Mouse (Mus musculus) heart, embryonic 13.5 days (tissue): ENCODE measurements around the gene Txndc8. TPM values are rescaled to one million over a fixed set of nuclear protein-coding genes. Genes with fewer than 3 reads are reported as not detected.
A peak's percentile ranks its signal among the peaks of the same experiment; 100 is the strongest.

ENCODE experiments used
- ATAC-seq: fragments of 200-750 bp; cut with Nextera tagmentation; 2 replicates; pipeline ENCODE4 v1.8.0; 2017; ENCODE audit warnings: moderate TSS enrichment; ENCODE audit not compliant: insufficient number of reproducible peaks, low FRiP score, low TSS enrichment; ENCODE audit errors: extremely low read depth
- H3K27ac ChIP-seq: fragments of 300-500 bp; sonication (generic); replicated peaks from 2 replicates; pipeline ENCODE4 v1.5.1; 2015; ENCODE audit warnings: moderate library complexity, mild to moderate bottlenecking, inconsistent platforms
- H3K27me3 ChIP-seq: fragments of 300-500 bp; sonication (generic); replicated peaks from 2 replicates; pipeline ENCODE4 v1.6.1; 2015; ENCODE audit warnings: mild to moderate bottlenecking, inconsistent platforms
- H3K36me3 ChIP-seq: fragments of 300-500 bp; sonication (generic); 2 replicates; pipeline ENCODE4 v1.6.1; 2015; ENCODE audit warnings: mild to moderate bottlenecking, inconsistent platforms
- H3K4me1 ChIP-seq: fragments of 300-500 bp; sonication (generic); 2 replicates; pipeline ENCODE4 v1.6.1; 2015; ENCODE audit warnings: inconsistent platforms
- H3K4me2 ChIP-seq: fragments of 300-500 bp; sonication (generic); 2 replicates; pipeline ENCODE4 v1.6.1; 2015; ENCODE audit warnings: inconsistent platforms, mild to moderate bottlenecking, moderate library complexity
- H3K4me3 ChIP-seq: fragments of 300-500 bp; sonication (generic); 2 replicates; pipeline ENCODE4 v1.5.1; 2015; ENCODE audit warnings: moderate library complexity, mild to moderate bottlenecking, inconsistent platforms
- H3K9ac ChIP-seq: fragments of 300-500 bp; sonication (generic); 2 replicates; pipeline ENCODE4 v1.6.1; 2015; ENCODE audit warnings: inconsistent platforms, mild to moderate bottlenecking, moderate library complexity
- H3K9me3 ChIP-seq: fragments of 300-500 bp; sonication (generic); 2 replicates; pipeline ENCODE4 v1.6.1; 2016; ENCODE audit warnings: inconsistent platforms
- WGBS: fragments of 180-500 bp; shearing (Covaris S2); methylation state at CpG from one replicate; pipeline ENCODE4 v1.1.7; 2015; ENCODE audit warnings: mixed read lengths; 5-methylcytosine and 5-hydroxymethylcytosine counted together
- polyA plus RNA-seq: library from polyadenylated mRNA; unstranded; fragments of >200 nt; fragmentation: Nextera tagmentation; extraction: Ambion mirVana; gene quantifications from 2 replicates; pipeline ENCODE4 v1.2.1, GENCODE M21; 2015

The Txndc8 gene
- not detected in 2 replicates for polyA plus RNA-seq

DNA sequence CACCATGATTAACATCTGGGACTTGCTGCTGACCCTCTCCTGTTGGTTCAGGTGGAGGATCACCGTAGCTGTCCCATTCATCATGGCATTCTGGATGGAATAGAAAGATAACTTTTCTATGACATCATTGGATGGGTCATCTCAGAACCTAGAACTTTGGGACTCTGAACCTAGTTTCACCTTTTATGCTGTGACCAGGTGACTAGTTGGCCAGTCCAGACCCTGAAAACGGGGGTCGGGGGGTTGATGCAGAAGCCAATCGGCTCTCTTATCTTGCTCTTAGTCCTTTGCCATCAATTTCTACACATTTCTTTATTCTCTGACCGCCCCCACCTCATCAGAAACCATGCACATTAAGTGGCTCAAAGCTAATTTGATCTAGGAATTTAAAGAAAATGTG, at the start of gene Txndc8:
Gene Txndc8, minus strand, starts transcription at position 101 of the 400 bp plus-strand sequence.
- H3K9me3 ChIP-seq: no peaks in the 10 kb centered on the region
- H3K9ac ChIP-seq: no peak within 1 kb of the TSS
- no peak within 1 kb of the TSS for H3K27ac ChIP-seq
- H3K4me1 ChIP-seq: no peaks in the 10 kb centered on the region
- H3K4me3 ChIP-seq: no peak within 1 kb of the TSS
- no peak within 1 kb of the TSS for H3K4me2 ChIP-seq
- no peaks in the 10 kb centered on the region for H3K36me3 ChIP-seq
- no peaks in the 10 kb centered on the region for H3K27me3 ChIP-seq
- WGBS: 81% methylated on average over 5 of the region's 5 CpGs
- no peak for ATAC-seq

GRCm38 (mm10) chr4:58055653-58056052, 46.7 kb upstream of the Txndc8 start:
- H3K4me2 ChIP-seq: no peak overlapping the region
- H3K27ac ChIP-seq: no peak overlapping the region
- no peaks in the 10 kb centered on the region for H3K27me3 ChIP-seq
- H3K4me1 ChIP-seq: no peaks in the 10 kb centered on the region
- H3K36me3 ChIP-seq: no peaks in the 10 kb centered on the region
- H3K9ac ChIP-seq: no peak overlapping the region
- H3K9me3 ChIP-seq: no peaks in the 10 kb centered on the region
- ATAC-seq: no peak
- no peak overlapping the region for H3K4me3 ChIP-seq

DNA sequence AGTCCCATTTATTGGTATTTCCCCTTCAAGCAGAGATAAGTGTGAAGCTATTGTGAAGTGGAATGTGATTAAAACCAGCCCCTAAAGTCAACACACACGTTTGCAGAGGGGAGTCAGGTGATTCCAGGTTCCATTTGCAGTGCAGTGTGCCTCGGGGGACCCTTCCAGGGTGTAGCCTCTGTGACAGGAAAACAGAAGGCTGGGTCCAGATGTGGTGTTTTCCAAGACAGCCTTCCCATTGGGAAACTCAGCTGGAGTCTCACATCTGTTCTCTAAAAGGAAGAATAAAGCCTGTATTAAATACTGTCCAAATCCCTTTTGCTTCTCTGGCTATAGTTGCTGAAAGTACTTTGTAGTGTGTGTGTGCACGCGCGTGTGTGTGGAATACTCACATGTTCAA, 45.5 kb upstream of the Txndc8 start:
- no peak overlapping the region for H3K27ac ChIP-seq
- no peaks in the 10 kb centered on the region for H3K27me3 ChIP-seq
- no peaks in the 10 kb centered on the region for H3K36me3 ChIP-seq
- 71% methylated on average over 5 of the region's 5 CpGs for WGBS
- no peak overlapping the region for H3K4me3 ChIP-seq
- H3K4me1 ChIP-seq: no peaks in the 10 kb centered on the region
- no peaks in the 10 kb centered on the region for H3K9me3 ChIP-seq
- no peak overlapping the region for H3K9ac ChIP-seq
- no peak overlapping the region for H3K4me2 ChIP-seq
- no peak for ATAC-seq

- H3K4me3 ChIP-seq: no peak overlapping the region
Observed at GRCm38 (mm10) chr4:58050746-58051145, 41.8 kb upstream of the Txndc8 start.

DNA sequence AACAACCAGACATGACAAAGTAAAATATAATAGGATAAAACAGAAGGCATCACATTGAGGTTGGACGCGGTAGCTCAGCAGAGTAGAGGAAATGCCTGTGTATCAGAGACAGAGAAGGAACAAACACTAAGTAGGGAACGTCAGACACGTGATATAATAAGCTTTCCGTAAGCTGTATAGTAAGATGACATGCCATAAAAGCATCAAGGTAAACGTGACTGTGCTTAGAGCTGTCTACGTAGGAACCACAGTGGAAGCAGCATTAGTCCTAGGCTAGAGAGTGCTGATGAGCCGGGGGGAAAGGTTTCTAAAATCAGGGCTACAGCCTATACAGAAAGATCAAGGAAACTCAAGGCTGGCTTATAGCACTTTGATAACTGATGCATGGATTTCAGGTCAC, 41.4 kb upstream of the Txndc8 start:
- H3K4me2 ChIP-seq: no peak overlapping the region
- no peaks in the 10 kb centered on the region for H3K36me3 ChIP-seq
- H3K9me3 ChIP-seq: no peaks in the 10 kb centered on the region
- H3K4me1 ChIP-seq: no peaks in the 10 kb centered on the region
- no peak overlapping the region for H3K4me3 ChIP-seq
- H3K9ac ChIP-seq: no peak overlapping the region
- no peak overlapping the region for H3K27ac ChIP-seq
- 75% methylated on average over 8 of the region's 8 CpGs for WGBS
- H3K27me3 ChIP-seq: no peaks in the 10 kb centered on the region
- no peak for ATAC-seq

More at GRCm38 (mm10) chr4:58050746-58051145, 41.8 kb upstream of the Txndc8 start:
- Histone ChIP-seq H3K4me1 (no peaks in the 10 kb centered on the region), H3K27me3 (no peaks in the 10 kb centered on the region), H3K9ac (no peak overlapping the region), H3K4me2 (no peak overlapping the region), H3K36me3 (no peaks in the 10 kb centered on the region), H3K27ac (no peak overlapping the region), H3K9me3 (no peaks in the 10 kb centered on the region)
- 62% methylated on average over 8 of the region's 8 CpGs for WGBS
- no peak for ATAC-seq

GRCm38 (mm10) chr4:58044833-58045232, 35.9 kb upstream of the Txndc8 start:
- Histone ChIP-seq H3K9me3 (no peaks in the 10 kb centered on the region), H3K4me1 (no peaks in the 10 kb centered on the region), H3K27me3 (no peaks in the 10 kb centered on the region), H3K27ac (no peak overlapping the region), H3K9ac (no peak overlapping the region), H3K4me2 (no peak overlapping the region), H3K36me3 (no peaks in the 10 kb centered on the region), H3K4me3 (no peak overlapping the region)
- 77% methylated on average over 6 of the region's 6 CpGs for WGBS
- no peak for ATAC-seq

- WGBS: 84% methylated on average over 3 of the region's 3 CpGs
- Histone ChIP-seq H3K9ac (no peak overlapping the region), H3K4me1 (no peaks in the 10 kb centered on the region), H3K4me3 (no peak overlapping the region), H3K4me2 (no peak overlapping the region), H3K27ac (no peak overlapping the region), H3K27me3 (no peaks in the 10 kb centered on the region), H3K36me3 (no peaks in the 10 kb centered on the region), H3K9me3 (no peaks in the 10 kb centered on the region)
- ATAC-seq: no peak
Observed at GRCm38 (mm10) chr4:58044356-58044755, 35.4 kb upstream of the Txndc8 start.

DNA sequence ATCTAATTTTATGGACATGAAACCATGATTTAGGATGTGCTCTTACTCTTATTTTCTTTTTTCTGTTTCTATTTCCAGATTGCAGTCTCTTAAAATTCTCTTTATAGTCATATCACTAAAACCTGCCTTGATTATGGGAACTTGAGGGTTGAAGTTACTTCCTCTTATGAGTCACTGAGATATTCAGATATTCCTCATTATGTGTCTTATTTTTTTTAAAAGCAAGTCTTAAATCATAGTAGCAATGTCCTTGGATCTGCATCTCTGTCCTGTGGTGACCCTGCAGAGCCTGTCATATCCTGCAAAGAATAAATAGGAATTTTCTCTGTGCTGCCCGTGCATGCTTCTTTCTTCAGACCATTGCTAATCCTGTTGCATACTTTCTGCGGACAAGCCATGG, 31.2 kb upstream of the Txndc8 start:
- 81% methylated on average over 2 of the region's 2 CpGs for WGBS
- no peak for ATAC-seq
- H3K27me3 ChIP-seq: no peaks in the 10 kb centered on the region

DNA sequence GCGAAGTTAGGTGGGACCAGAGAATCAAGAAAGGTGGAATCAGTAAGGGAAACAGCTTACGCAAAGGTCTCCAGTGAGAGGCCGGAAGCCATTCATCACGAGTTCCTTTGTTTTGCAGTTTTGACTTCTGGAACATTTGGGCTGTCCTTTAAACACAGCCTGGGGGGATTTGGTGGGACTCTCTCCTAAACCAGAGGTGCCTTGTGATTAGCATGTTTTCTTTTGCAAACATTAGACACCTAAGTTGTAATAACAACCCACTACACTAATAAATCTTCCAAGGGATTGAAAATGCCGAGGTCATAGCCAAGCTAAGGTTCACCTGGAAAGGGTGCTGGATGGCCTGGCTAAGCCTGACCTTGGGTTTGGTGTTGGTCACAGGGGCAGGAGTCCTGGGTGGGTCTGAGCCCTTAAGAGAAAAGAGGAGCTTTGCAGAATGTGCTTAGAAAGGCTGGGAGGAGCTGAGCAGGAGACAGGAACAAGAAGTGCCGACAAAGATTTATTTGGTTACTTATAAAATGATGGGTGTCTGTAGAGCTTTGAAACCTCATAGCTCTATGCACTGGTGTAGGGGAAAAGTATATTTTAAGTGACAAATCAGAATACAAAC, 28.3 kb upstream of the Txndc8 start:
- no peak for ATAC-seq
- Histone ChIP-seq H3K27ac (no peak overlapping the region), H3K4me1 (no peaks in the 10 kb centered on the region), H3K4me2 (no peak overlapping the region), H3K27me3 (no peaks in the 10 kb centered on the region), H3K36me3 (no peaks in the 10 kb centered on the region), H3K4me3 (no peak overlapping the region), H3K9ac (no peak overlapping the region), H3K9me3 (no peaks in the 10 kb centered on the region)
- 78% methylated on average over 6 of the region's 6 CpGs for WGBS

More for the DNA sequence above, 31.2 kb upstream of the Txndc8 start:
- H3K4me3 ChIP-seq: no peak overlapping the region
- no peak overlapping the region for H3K9ac ChIP-seq
- no peak overlapping the region for H3K4me2 ChIP-seq
- H3K36me3 ChIP-seq: no peaks in the 10 kb centered on the region
- H3K9me3 ChIP-seq: no peaks in the 10 kb centered on the region
- no peaks in the 10 kb centered on the region for H3K4me1 ChIP-seq
- no peak overlapping the region for H3K27ac ChIP-seq

DNA sequence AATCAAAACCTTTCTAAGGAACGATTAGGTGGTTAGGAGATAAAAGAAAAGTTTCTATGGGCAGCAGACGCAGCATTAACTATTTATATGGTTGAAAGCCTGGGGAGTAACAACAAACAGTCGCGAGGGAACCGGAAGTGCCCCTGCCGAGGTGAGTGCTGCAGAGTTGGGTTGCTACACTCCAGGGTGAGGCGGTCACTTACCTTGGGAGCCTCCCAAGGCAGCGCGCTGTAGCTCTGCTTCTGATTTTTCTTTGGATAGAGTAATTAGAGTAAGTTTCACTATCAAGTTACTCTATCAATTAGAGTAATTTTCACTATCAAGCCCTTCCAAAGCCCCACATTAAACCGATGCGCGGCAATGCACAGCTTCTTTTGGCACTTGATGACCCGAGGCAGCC, 25.7 kb upstream of the Txndc8 start:
- ATAC-seq: no peak
- WGBS: 40% methylated on average over 13 of the region's 13 CpGs
- Histone ChIP-seq H3K4me1 (no peaks in the 10 kb centered on the region), H3K9ac (no peak overlapping the region), H3K9me3 (0 out of 2 replicates have a peak, but pooled peaks cover 7% of the 10 kb centered on the region), H3K4me3 (peak overlapping the region; percentile 40), H3K27me3 (no peaks in the 10 kb centered on the region), H3K27ac (no peak overlapping the region), H3K4me2 (peak overlapping the region; percentile 64), H3K36me3 (no peaks in the 10 kb centered on the region)

GRCm38 (mm10) chr4:58032714-58033113, 23.8 kb upstream of the Txndc8 start:
- H3K9me3 ChIP-seq: 0 out of 2 replicates have a peak, but pooled peaks cover 7% of the 10 kb centered on the region
- no peak overlapping the region for H3K27ac ChIP-seq
- H3K36me3 ChIP-seq: no peaks in the 10 kb centered on the region
- H3K4me1 ChIP-seq: no peaks in the 10 kb centered on the region
- H3K4me3 ChIP-seq: no peak overlapping the region
- no peaks in the 10 kb centered on the region for H3K27me3 ChIP-seq
- no peak overlapping the region for H3K9ac ChIP-seq
- WGBS: 59% methylated on average over 1 of the region's 1 CpGs
- H3K4me2 ChIP-seq: no peak overlapping the region
- no peak for ATAC-seq

DNA sequence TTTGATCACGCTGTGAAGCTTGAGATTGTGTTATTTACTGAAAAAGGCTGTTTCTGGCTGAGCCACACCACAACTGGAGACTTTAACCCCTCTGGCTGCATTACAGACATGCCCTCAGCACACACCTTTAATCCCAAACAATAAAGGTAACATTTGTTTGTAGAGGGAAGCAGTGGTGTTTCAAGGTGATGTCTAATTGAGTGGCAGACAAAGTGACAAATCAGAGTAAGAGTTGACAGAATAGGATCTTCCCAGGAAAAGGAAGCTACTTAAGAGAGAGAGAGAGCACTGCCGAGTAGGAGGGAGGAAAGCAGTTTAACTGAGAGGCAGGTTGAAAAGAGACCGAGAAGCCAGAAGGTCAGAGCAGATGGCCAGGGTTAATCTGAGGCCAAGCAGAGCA, 5.4 kb downstream of the Txndc8 start:
- no peak for ATAC-seq
- H3K4me2 ChIP-seq: no peak overlapping the region
- no peaks in the 10 kb centered on the region for H3K9me3 ChIP-seq
- H3K27ac ChIP-seq: no peak overlapping the region
- no peaks in the 10 kb centered on the region for H3K27me3 ChIP-seq
- H3K9ac ChIP-seq: no peak overlapping the region
- H3K36me3 ChIP-seq: no peaks in the 10 kb centered on the region
- H3K4me1 ChIP-seq: no peaks in the 10 kb centered on the region
- 67% methylated on average over 3 of the region's 3 CpGs for WGBS
- no peak overlapping the region for H3K4me3 ChIP-seq
